Mouse (Mus musculus) CD4-positive, CD25-positive, alpha-beta regulatory T cell, adult 2 months (primary cell): ENCODE data around the gene Pigu.

Source experiments
- DNase-seq: peaks from one replicate; pipeline ENCODE4 v3.0.0-alpha.2; 2012; ENCODE audit warnings: low read depth, low spot score

Gene Pigu

GRCm38 (mm10) chr2:155236362-155236992 is 120.8 kb downstream of the Pigu start, which contains the start of gene Dynlrb1:
TSS of gene Dynlrb1 (plus strand) at chr2:155236533.
- peak; percentile 96 for DNase-seq

- peak; percentile 31 for DNase-seq
These were observed 121.4 kb downstream of the Pigu start for GRCm38 (mm10) chr2:155235746-155236361.
